Mouse (Mus musculus) layer of hippocampus, adult 11-12 months (tissue): ENCODE data around the gene Rasgrf1.

Experiments used
- DNase-seq: peaks from one replicate; pipeline ENCODE4 v3.0.0; 2022; ENCODE audit warnings: low spot score

Rasgrf1 gene

GRCm38 (mm10) chr9:89909131-89910010 is at the start of gene Rasgrf1:
TSS of gene Rasgrf1 (plus strand) at chr9:89909908.
- DNase-seq, result peak; percentile 72

- no peak for DNase-seq
Measured at GRCm38 (mm10) chr9:89860145-89860544, 49.6 kb upstream of the Rasgrf1 start.

GRCm38 (mm10) chr9:89860584-89860983 is 49.1 kb upstream of the Rasgrf1 start:
- no peak for DNase-seq

GRCm38 (mm10) chr9:89867141-89867540 is 42.6 kb upstream of the Rasgrf1 start:
- DNase-seq, result no peak

GRCm38 (mm10) chr9:89868093-89868729 is 41.5 kb upstream of the Rasgrf1 start:
- DNase-seq, result no peak

GRCm38 (mm10) chr9:89869594-89869993 is 40.1 kb upstream of the Rasgrf1 start:
- no peak for DNase-seq

- no peak for DNase-seq
Measured at GRCm38 (mm10) chr9:89870531-89871150, 39.1 kb upstream of the Rasgrf1 start.

- peak; percentile 52 for DNase-seq
Measured at GRCm38 (mm10) chr9:89872137-89872536, 37.6 kb upstream of the Rasgrf1 start.

- DNase-seq, result no peak
Measured at GRCm38 (mm10) chr9:89874434-89874833, 35.3 kb upstream of the Rasgrf1 start.

GRCm38 (mm10) chr9:89875551-89875950 is 34.2 kb upstream of the Rasgrf1 start:
- DNase-seq, result no peak

GRCm38 (mm10) chr9:89878471-89879020 is 31.2 kb upstream of the Rasgrf1 start:
- DNase-seq, result no peak

- no peak for DNase-seq
Measured at GRCm38 (mm10) chr9:89879574-89879973, 30.1 kb upstream of the Rasgrf1 start.

GRCm38 (mm10) chr9:89881552-89881951 is 28.2 kb upstream of the Rasgrf1 start:
- DNase-seq, result no peak

- no peak for DNase-seq
Measured at GRCm38 (mm10) chr9:89882583-89882982, 27.1 kb upstream of the Rasgrf1 start.

- DNase-seq, result peak; percentile 72
Measured at GRCm38 (mm10) chr9:89885701-89886218, 23.9 kb upstream of the Rasgrf1 start.

GRCm38 (mm10) chr9:89891534-89892293 is 18.0 kb upstream of the Rasgrf1 start:
- DNase-seq, result no peak

GRCm38 (mm10) chr9:89892540-89893188 is 17.0 kb upstream of the Rasgrf1 start:
- no peak for DNase-seq

- DNase-seq, result no peak
Measured at GRCm38 (mm10) chr9:89900111-89900824, 9.4 kb upstream of the Rasgrf1 start.

GRCm38 (mm10) chr9:89901184-89901583 is 8.5 kb upstream of the Rasgrf1 start:
- peak; percentile 70 for DNase-seq

GRCm38 (mm10) chr9:89902813-89903212 is 6.9 kb upstream of the Rasgrf1 start:
- DNase-seq, result no peak
